Comparison of ENCODE assay signal across 8 mouse cellular contexts in genomic region chr3:152395350-152396277, GRCm38 (mm10). TPM values are rescaled to one million over a fixed set of nuclear protein-coding genes. Genes with fewer than 3 reads are reported as not detected.
DNase-seq lines count a peak whose midpoint lies in the region; ATAC-seq lines count a peak whose summit lies in the region.

Gene Zzz3 (plus strand): TSS chr3:152395473.

- H3K27me3 ChIP-seq in forebrain, embryonic 11.5 days (ENCODE audit: control insufficient read depth, insufficient read depth, low read length): no peaks in the 10 kb centered on the region
- H3K27me3 ChIP-seq in heart, embryonic 16.5 days (ENCODE audit: control insufficient read depth, insufficient read depth, low read length): no peaks in the 10 kb centered on the region
- H3K27me3 ChIP-seq in liver, embryonic 15.5 days: no peaks in the 10 kb centered on the region
- H3K27me3 ChIP-seq in neural tube, embryonic 12.5 days (replicated peaks): no peaks in the 10 kb centered on the region; the same call in 1 of the 2 replicates

- peak; percentile 93 for ATAC-seq in forebrain, embryonic 11.5 days (replicated peaks; ENCODE audit: low FRiP score)
- peak; percentile 89 for ATAC-seq in heart, embryonic 16.5 days (replicated peaks; ENCODE audit: extremely low read depth, insufficient read depth, low FRiP score)
- ATAC-seq in liver, embryonic 15.5 days (ENCODE audit: insufficient read depth): peak; percentile 82
- ATAC-seq in neural tube, embryonic 12.5 days (ENCODE audit: low FRiP score, low read depth): peak; percentile 91

- peak within 1 kb of the TSS; percentile 86 for H3K4me2 ChIP-seq in forebrain, embryonic 11.5 days (ENCODE audit: low read depth, low read length, severe bottlenecking)
- peak within 1 kb of the TSS; percentile 76 for H3K4me2 ChIP-seq in heart, embryonic 16.5 days (ENCODE audit: low read depth, low read length)
- H3K4me2 ChIP-seq in liver, embryonic 15.5 days: peak within 1 kb of the TSS; percentile 93
- H3K4me2 ChIP-seq in neural tube, embryonic 12.5 days (replicated peaks): peak within 1 kb of the TSS; percentile 82

- DNase-seq in CD8-positive naive resting alpha-beta T cell, adult 2 months (ENCODE audit: low read depth in 2 of 2, low spot score in 2 of 2): peak; percentile 86 to 87
- peak; percentile 73 for DNase-seq in c-Kit-positive CD71-negative TER-119-negative erythroid progenitor cells, embryonic 14.5 days (ENCODE audit: low read depth)
- peak; percentile 94 for DNase-seq in forebrain, embryonic 11.5 days (ENCODE audit: low spot score)
- DNase-seq in kidney, postnatal 36 days: peak; percentile 94 to 95
- DNase-seq in telencephalon, adult 2 months (ENCODE audit: low read depth, low spot score): peak; percentile 83

- H3K27ac ChIP-seq in forebrain, embryonic 11.5 days (ENCODE audit: low read depth, low read length): peak within 1 kb of the TSS; percentile 96
- peak within 1 kb of the TSS; percentile 99 for H3K27ac ChIP-seq in heart, embryonic 16.5 days (ENCODE audit: low read length)
- H3K27ac ChIP-seq in liver, embryonic 15.5 days (replicated peaks): peak within 1 kb of the TSS; percentile 98
- peak within 1 kb of the TSS; percentile 96 for H3K27ac ChIP-seq in neural tube, embryonic 12.5 days

- no peaks in the 10 kb centered on the region; the same call in 1 of the 2 replicates for H3K36me3 ChIP-seq in forebrain, embryonic 11.5 days (ENCODE audit: control insufficient read depth, insufficient read depth, low read length)
- peaks cover 11% of the 10 kb centered on the region for H3K36me3 ChIP-seq in heart, embryonic 16.5 days (ENCODE audit: control insufficient read depth, insufficient read depth)
- H3K36me3 ChIP-seq in liver, embryonic 15.5 days (replicated peaks): peaks cover 15% of the 10 kb centered on the region
- H3K36me3 ChIP-seq in neural tube, embryonic 12.5 days: peaks cover 3% of the 10 kb centered on the region; the same call in 1 of the 2 replicates

- WGBS in forebrain, embryonic 11.5 days: under 1% methylated on average over 69 of the region's 108 CpGs
- under 1% methylated on average over 79 of the region's 108 CpGs for WGBS in heart, embryonic 16.5 days
- WGBS in liver, embryonic 15.5 days (ENCODE audit: insufficient replicate concordance): under 1% methylated on average over 87 of the region's 108 CpGs
- under 1% methylated on average over 89 of the region's 108 CpGs for WGBS in neural tube, embryonic 12.5 days

- peak within 1 kb of the TSS; percentile 84 for H3K4me3 ChIP-seq in forebrain, embryonic 11.5 days (ENCODE audit: low read depth, low read length)
- H3K4me3 ChIP-seq in heart, embryonic 16.5 days (ENCODE audit: low read length): peak within 1 kb of the TSS; percentile 66
- peak within 1 kb of the TSS; percentile 99 for H3K4me3 ChIP-seq in liver, embryonic 15.5 days (replicated peaks)
- H3K4me3 ChIP-seq in neural tube, embryonic 12.5 days: peak within 1 kb of the TSS; percentile 73

- peaks cover 5% of the 10 kb centered on the region; the same call in 1 of the 2 replicates for H3K4me1 ChIP-seq in forebrain, embryonic 11.5 days (replicated peaks; ENCODE audit: control insufficient read depth, insufficient read depth, low read length)
- H3K4me1 ChIP-seq in heart, embryonic 16.5 days (ENCODE audit: control insufficient read depth, insufficient read depth, low read length): peaks cover 17% of the 10 kb centered on the region
- H3K4me1 ChIP-seq in liver, embryonic 15.5 days (replicated peaks): peaks cover 45% of the 10 kb centered on the region
- H3K4me1 ChIP-seq in neural tube, embryonic 12.5 days: peaks cover 22% of the 10 kb centered on the region

- H3K9me3 ChIP-seq in forebrain, embryonic 11.5 days (ENCODE audit: control insufficient read depth, low read length): no peaks in the 10 kb centered on the region
- no peaks in the 10 kb centered on the region for H3K9me3 ChIP-seq in heart, embryonic 16.5 days (replicated peaks; ENCODE audit: control insufficient read depth, low read length)
- no peaks in the 10 kb centered on the region for H3K9me3 ChIP-seq in liver, embryonic 15.5 days (replicated peaks)
- no peaks in the 10 kb centered on the region for H3K9me3 ChIP-seq in neural tube, embryonic 12.5 days

- H3K9ac ChIP-seq in forebrain, embryonic 11.5 days (ENCODE audit: low read length): peak within 1 kb of the TSS; percentile 96
- H3K9ac ChIP-seq in heart, embryonic 16.5 days (ENCODE audit: low read length): peak within 1 kb of the TSS; percentile 84
- H3K9ac ChIP-seq in liver, embryonic 15.5 days: peak within 1 kb of the TSS; percentile 91
- H3K9ac ChIP-seq in neural tube, embryonic 12.5 days: peak within 1 kb of the TSS; percentile 86

RNA-seq across cellular contexts. Expression of gene Zzz3, which starts in this region (rescaled TPM):
- polyA plus RNA-seq in forebrain, embryonic 11.5 days (2014; fragmentation: Nextera tagmentation; extraction: Ambion mirVana): 61.4 and 64.8 TPM in 2 replicates
- 29.8 and 30.1 TPM in 2 replicates for polyA plus RNA-seq in heart, embryonic 16.5 days (2015; fragmentation: Nextera tagmentation; extraction: Ambion mirVana)
- 10.8 and 14.3 TPM in 2 replicates for polyA plus RNA-seq in liver, embryonic 15.5 days (2015; fragmentation: Nextera tagmentation; extraction: Ambion mirVana)
- polyA plus RNA-seq in neural tube, embryonic 12.5 days (2016; fragmentation: Nextera tagmentation; extraction: Ambion mirVana): 43.1 and 46.0 TPM in 2 replicates

Comparison
In these comparisons a context has a peak if more than half of its experiments do, and no peak if none do; other contexts are left out.
1. Peak in every context shown above with its lines: DNase-seq, ATAC-seq, H3K4me3 ChIP-seq and H3K27ac ChIP-seq.